Mouse (Mus musculus): ENCODE data around the gene Ctps2.

GRCm38 (mm10) chrX:162963840-162964239 is 62.8 kb downstream of the Ctps2 start:
- TF ChIP-seq CTCF (IDR thresholded peaks at IDR 0.05; ENCODE audit: borderline replicate concordance, insufficient read depth, low read length): no peak
- no peak for TF ChIP-seq POLR2A (IDR thresholded peaks at IDR 0.05; ENCODE audit: low read depth, low read length)

All from embryonic fibroblast, embryonic 13.5 days (primary cell).